Mouse (Mus musculus) left cerebral cortex, postnatal 4 days (tissue): ENCODE measurements around the gene Epas1. TPM values are rescaled to one million over a fixed set of nuclear protein-coding genes. Genes with fewer than 3 reads are reported as not detected.

ENCODE experiments used
- DNase-seq: peaks from one replicate; pipeline ENCODE4 v3.0.0-alpha.2; 2022
- intact Hi-C: fragments of 180-260 bp; cut with DNase I; formaldehyde crosslinking; loops from one replicate; pipeline ENCODE4 v1.15.1; 2025
- total RNA-seq, 2 experiments: library from RNA; stranded (reverse); gene quantifications; 2 replicates each; pipeline ENCODE4 v1.2.3; 2021

Epas1 gene
- total RNA-seq, 2 experiments from 2014 or later: 44.1 to 45.6 TPM

DNA sequence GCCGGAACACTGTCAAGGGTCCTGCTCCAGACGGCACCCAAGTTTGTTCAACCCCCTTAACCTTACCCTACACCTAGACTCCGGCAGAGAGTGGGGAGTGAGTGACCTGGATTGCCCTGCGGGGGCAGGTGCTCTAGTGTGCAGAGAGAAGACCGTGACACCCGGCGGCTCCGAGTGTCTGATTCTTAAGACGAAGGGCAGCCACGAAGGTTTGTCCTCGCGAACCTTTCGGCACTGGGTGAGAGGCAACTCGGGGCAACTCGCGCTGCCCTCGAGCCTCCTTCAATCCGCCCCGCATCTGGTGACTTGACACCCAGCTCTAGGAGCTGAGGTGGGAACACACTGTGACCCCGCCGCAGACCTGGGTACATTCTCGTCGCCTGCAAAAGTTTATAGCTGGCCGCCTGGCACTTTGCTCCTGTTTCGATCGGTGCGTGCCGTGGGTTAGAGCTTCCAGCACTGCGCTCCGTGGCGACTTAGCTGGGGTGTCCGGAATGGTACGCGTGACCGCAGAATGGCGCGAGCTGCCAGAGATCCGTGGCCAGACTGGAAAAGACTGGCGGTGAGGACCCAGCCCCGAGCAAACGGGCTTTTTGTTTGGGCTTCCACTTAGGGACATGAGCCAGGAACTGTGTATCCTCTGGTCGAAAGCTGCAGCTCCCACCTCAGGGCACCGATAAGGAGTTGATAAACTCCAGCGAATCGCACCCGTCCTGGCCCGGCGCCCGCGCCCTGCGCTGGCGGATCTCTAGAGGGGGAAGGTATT, 1.5 kb downstream of the Epas1 start:
- DNase-seq: no peak
- intact Hi-C loops: no loop called here

DNA sequence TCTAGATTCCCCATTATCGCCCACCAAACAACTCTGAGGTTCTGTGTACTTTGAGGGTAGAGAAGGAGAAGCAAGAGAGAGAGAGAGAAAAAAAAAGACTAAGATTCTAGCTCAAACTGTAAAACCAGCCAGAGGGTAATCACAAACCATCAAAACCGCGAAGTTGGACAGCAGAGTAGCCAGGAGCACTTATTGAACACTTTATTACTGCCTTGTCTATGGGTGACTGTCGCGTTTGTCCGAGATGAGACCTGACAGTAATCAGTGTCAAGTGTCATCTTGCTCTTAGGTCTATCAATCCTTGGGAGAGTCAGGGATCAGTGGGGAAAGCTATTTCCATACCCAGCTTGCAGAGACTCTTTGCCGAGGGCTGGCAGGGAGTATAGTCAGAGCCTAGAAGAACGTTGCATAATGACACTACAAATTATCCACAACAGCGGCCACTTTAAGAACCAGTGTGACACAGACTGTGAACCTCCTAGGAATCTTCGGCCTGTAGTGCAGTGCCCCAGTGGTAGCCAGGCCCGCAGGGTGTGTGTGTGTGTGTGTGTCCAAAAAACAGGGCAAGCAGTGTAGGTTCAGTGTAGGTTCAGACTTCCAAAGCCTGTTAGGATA, 2.2 kb downstream of the Epas1 start:
- intact Hi-C loops: no loop called here
- no peak for DNase-seq

GRCm38 (mm10) chr17:86757621-86758020, 4.1 kb downstream of the Epas1 start:
- intact Hi-C loops: no loop called here
- no peak for DNase-seq

DNA sequence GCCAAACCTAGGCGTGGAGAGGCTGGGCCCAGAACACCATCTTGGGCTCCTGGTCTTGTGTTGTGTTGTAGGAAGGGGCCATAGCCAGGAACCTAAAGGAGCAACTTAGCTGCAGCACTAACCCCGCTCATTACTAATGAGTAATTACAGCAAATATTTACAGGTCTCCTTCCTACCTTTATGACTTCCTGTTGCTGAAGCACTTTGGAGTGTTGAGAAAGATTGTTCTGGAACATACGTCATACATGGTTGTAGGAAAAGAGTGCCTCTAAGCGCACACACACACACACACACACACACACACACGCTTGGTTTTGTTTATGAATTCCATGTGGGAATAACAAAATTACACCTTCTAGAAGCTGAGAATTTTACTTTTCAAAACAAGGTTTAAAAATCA, 8.4 kb downstream of the Epas1 start:
- no peak for DNase-seq
- intact Hi-C loops: no loop called here

- intact Hi-C loops: no loop called here
- DNase-seq: no peak
These were observed 9.2 kb downstream of the Epas1 start for GRCm38 (mm10) chr17:86762479-86763242.

DNA sequence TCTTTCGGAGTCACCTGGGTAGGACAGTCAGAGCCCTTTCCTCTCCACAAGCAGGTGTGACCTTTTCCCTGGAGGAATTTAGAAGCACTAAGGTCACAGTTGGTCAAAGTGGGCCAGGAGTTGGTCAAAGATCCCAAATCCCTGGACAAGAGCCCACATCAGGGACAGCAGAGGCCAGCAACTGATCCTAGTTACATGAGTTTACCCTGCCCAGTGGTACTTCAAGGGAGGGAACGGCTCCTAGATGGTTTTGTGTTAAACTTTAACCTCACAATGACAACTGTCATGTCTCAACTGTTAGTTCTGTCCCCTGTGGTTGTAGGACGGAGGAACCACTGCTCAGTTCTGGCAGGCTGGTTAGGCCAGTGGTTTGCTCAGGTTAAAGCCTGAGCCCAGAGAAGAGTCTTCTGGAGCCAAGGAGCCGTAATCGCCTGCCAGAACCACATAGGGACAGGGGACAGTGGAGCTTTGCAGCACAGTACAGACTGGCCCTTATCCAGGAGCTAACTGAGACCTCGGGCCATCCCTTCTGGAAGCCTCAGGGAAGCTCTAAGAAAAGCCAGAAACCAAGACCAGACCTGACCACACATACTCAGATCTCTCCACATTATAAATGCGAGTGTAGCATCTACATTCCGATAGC, 12.4 kb downstream of the Epas1 start:
- intact Hi-C loops: no loop called here

DNA sequence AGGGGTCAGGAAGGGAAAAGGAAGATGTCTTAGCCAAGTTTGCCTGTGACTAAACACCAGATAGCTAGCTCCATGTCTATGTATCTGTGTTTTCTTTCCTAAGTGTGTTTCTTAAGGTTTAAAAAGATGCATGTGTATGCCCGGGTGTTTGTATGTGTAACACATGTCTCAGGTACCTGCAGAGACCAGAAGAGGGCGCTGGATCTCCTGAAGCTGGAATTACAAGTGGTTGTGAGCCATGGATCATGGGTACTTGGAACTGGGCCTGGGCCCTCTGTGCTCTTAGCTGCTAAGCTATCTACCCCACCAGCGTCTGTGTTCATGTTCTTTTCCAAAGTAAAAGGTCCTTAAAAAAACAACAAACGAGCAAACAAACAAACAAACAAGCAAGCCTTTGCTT, 12.9 kb downstream of the Epas1 start:
- no peak for DNase-seq
- intact Hi-C loops: no loop called here

More for the DNA sequence above, 12.4 kb downstream of the Epas1 start:
- no peak for DNase-seq

DNA sequence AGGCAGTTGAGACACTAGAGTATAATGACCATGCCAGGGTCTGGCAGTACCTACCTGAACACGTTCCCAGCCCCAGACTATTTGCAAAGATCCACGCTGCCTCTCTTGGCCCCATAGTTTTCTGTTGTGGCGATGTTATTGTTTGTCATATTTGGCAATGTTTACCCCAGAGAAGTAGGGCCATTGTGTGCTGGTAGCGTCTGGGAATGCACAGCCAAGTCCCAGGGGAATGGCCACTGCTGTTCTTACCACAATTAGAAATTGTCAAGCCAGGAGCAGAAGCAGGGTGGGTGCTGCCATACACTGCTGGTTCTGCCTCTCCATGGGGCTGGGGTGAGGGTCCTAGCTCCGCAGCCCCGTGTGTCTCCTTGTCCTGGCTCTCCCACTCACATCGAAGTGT, 15.1 kb downstream of the Epas1 start:
- no peak for DNase-seq
- intact Hi-C loops: no loop called here

GRCm38 (mm10) chr17:86769330-86770211, 16.1 kb downstream of the Epas1 start:
- intact Hi-C loops: no loop called here
- no peak for DNase-seq

- intact Hi-C loops: no loop called here
- no peak for DNase-seq
These were observed 17.3 kb downstream of the Epas1 start for GRCm38 (mm10) chr17:86770848-86771247.

- no peak for DNase-seq
- intact Hi-C loops: no loop called here
These were observed 18.5 kb downstream of the Epas1 start for GRCm38 (mm10) chr17:86772035-86772434.

GRCm38 (mm10) chr17:86772929-86773588, 19.6 kb downstream of the Epas1 start:
- intact Hi-C loops: no loop called here
- no peak for DNase-seq

DNA sequence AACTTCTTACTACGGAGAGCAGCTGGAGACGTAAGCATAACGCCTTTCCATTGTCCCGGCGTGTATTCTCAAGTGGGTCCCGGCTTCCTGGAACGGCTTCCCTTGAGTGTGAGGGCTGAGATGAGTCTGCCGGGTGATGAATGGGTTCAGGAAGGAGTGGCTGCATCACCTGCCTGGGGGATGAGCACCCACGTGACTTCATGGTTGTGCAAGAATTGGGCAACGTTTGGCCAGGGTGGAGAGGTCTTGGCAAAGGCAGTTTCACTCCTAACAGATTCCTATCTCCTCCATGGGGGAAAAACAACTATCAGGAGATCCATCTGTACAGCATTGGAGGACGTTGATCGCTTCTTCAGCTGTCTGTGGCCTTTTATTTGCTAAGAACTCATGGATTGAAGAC, 23.0 kb downstream of the Epas1 start:
- DNase-seq: no peak
- intact Hi-C loops: no loop called here

GRCm38 (mm10) chr17:86778147-86778546, 24.6 kb downstream of the Epas1 start:
- intact Hi-C loops: no loop called here
- DNase-seq: no peak

DNA sequence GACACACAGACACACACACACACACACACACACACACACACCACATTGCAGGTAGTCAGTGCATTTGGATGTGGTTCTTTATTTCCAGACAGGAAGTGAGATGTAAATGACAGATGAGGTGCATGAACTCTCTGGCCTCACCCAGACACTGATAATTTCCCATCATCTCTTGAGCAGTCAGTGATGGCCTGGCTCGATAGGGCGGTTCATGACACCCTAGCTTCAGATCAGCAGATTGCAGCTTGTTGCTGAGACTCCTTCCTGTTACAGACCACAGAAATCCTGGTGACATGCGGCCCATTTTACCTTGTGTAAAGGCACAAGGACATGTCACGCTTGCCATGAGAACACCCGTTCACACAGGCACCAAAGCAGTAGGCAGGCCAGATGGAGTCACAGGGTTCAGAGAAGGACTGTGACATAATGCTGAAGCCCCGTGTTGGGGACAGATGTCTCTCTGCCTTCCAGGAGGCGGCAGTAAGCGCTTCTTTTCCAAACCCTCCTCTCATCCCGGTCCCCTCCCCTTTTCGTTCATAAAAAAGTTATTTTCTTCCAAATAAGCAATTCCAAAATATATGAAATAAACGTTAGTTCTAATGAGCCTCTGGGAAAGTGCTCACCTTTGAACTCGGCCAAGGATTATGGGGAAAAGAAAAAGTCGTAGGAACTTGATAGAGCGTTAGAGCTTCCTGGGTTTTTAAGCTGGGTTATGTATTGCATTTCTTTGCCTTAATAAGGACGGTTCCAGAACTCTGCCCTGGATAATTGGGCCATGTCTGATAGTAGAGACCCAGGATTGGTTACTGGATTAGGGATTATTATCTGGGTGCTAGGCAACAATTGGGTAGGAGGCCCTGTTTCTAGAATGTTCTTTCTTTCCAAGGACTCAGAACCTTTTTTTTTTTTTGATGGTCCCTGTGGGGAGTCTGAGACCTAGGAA, 26.0 kb downstream of the Epas1 start:
- no peak for DNase-seq
- intact Hi-C loops: no loop called here

GRCm38 (mm10) chr17:86780708-86781318, 27.3 kb downstream of the Epas1 start:
- intact Hi-C loops: no loop called here
- no peak for DNase-seq

GRCm38 (mm10) chr17:86781755-86782400, 28.4 kb downstream of the Epas1 start:
- DNase-seq: no peak
- intact Hi-C loops: no loop called here
